Mouse (Mus musculus): ENCODE measurements around the gene Eif3g.

Eif3g gene

GRCm38 (mm10) chr9:20889185-20890141 lies 9.0 kb downstream of the Eif3g start:
- intact Hi-C loops (cut with DNase I) = no loop called here

- intact Hi-C loops (cut with DNase I) = no loop called here
Measured at GRCm38 (mm10) chr9:20888386-20888765, 10.0 kb downstream of the Eif3g start.

DNA sequence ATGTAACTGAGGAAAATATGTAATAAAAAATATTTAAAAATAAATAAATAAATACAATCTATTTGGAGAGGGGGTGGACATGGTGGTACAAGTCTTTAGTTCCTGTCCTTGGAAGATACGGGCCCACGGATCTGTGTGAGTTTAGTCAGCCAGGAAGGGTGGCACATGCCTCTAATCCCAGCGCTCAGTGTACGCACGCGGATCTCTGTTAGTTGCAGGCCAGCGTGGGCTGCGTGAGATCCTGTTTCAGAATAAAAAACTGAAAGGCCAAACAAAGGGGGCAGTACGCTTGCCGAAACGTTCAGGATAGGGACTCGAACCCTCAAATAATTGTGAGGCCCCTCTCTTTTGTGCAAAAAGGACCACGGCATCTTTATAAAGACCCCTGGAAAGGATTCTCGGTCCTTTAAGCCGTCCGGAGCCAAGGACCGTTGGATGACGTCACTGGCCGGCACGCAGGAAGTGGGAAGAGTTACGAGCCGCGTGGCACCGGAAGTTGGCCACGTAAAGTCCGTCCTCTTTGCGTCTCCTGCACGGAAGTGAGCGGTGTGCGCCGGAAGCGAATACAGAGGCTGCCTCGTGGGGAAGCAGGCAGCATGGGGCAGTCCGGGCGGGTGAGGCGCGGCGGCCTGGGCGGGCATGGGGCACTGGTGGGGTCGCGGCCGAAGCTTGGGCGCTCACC lies 10.6 kb downstream of the Eif3g start, which contains the start of gene Ppan:
Ppan (plus strand) TSS at position 472 of the 682 bp plus-strand sequence.
- intact Hi-C loops (cut with DNase I) = no loop called here

DNA sequence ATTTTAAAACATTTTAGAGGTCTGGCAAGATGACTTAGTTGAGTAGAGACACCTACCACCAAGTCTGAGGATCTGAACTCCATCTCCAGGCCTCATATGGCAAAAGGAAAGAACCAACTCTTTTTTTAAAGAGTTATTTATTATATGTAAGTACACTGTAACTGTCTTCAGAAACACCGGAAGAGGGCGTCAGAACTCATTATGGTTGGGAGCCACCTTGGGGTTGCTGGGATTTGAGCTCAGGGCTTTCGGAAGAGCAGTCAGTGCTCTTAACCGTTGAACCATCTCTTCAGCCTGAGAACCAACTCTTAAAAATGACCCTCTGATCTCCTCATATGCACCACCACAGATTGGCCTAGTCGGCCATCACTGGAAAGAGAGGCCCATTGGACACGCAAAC lies 11.2 kb downstream of the Eif3g start:
- intact Hi-C loops (cut with DNase I) = no loop called here

DNA sequence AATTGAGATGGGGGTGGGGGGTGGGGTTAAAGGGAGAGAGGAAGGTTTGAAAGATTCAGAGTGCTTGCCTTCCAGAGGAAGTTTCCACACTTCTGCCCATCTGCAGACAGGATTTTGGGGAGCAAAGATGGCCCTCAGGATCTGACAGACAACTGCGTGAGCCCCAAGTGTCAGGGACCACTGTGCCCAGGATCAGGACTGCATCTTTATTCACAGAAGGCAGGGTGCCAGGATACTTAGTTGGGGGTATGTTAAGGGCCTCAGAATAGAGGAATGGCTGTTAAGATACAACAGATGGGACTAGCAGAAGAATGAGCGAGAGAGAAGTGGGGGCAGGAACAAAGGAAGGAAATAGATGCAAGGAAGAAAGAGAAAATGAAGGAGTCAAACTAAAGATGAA lies 11.9 kb downstream of the Eif3g start:
- intact Hi-C loops (cut with DNase I) = no loop called here

DNA sequence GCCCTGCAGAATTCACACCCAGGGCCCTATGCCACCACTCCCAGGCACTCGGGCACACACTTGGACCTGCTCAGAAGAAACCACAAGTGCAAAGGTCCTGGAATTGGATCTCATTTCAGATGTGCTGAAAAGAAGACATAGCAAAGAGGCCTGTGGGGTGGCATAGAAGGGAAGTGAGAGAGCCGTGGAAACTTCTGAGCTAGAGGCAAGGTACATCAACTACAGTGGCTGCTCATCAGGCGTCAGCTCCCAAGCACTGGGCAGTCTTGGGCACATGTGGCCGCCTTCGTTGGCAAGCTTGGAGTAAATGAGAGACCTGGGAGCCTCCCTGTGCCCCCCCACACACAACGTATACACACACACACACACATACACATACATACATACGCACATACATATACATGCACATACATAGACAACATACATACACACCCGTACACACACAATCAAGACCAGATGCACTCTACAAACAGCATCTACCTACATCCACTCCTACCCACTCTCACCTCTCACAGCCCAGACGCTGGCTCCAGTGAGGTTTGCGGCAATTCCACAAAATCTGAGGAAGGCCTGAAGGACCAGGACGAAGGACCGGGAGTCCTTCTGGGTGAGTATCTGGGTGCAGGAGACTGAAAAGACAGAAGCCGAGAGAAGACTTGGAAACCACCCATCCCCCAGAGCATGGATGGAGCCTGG lies 19.2 kb downstream of the Eif3g start, which contains the start of gene Angptl6:
Angptl6 (minus strand) TSS at position 631 of the 696 bp plus-strand sequence.
- intact Hi-C loops (cut with DNase I) = no loop called here

DNA sequence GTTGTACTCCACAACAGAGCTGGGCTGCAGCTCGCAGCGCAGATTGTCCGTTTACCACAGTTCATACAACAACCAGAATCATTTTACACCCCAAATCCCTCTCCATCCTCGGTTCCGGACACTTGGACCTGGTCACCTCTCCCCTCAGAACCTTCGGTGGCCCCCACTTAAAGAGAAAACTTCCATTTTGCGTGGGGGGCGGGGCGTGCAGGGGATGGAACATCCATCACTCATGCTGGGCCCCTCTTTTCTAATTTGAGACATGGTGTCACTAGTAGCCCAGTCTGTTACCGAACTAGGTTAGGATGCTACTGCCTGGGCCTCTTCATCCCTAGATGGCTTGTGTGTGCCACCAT lies 19.7 kb downstream of the Eif3g start:
- intact Hi-C loops (cut with DNase I) = no loop called here

- intact Hi-C loops (cut with DNase I) = no loop called here
Measured at GRCm38 (mm10) chr9:20878041-20878709, 20.2 kb downstream of the Eif3g start.

DNA sequence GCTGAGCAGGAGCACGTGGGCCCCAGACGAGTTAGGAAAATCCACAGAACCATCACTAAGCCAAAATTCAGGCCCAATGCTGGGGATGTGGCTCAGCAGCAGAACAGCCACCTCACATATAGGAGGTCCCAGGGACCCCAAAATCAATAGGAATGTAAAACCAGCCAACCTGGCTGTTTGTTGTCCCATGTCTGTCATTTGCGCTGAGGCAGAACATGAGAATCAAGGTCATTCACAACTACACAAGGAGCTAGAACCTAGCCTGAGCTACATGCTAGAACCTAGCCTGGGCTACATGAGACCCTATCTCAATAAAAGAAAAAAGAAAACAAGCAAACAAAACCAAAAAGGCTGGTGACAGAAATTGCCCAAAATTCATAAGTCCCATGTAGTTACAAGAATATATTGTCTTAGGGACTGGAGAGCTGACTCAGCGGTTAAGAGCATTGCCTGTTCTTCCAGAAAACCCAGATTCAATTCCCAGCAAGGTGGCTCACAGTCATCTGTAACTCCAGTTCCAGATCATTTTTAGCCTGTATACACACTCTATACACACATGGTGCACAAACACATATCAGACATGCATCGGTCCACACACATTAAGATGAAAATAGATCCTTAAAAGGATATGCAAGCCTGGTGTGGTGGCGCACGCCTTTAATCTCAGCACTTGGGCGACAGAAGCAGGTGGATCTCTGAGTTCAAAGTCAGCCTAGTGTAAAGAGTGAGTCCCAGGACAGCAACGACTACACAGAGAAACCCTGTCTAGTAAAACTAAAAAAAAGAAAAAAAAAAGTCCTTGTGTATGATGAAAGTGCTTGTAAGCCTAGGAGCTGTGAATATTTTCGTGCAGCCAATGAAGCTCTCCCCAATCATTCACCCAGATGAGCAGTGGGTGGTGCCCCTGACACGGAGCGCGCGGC lies 21.0 kb downstream of the Eif3g start:
- intact Hi-C loops (cut with DNase I) = no loop called here

DNA sequence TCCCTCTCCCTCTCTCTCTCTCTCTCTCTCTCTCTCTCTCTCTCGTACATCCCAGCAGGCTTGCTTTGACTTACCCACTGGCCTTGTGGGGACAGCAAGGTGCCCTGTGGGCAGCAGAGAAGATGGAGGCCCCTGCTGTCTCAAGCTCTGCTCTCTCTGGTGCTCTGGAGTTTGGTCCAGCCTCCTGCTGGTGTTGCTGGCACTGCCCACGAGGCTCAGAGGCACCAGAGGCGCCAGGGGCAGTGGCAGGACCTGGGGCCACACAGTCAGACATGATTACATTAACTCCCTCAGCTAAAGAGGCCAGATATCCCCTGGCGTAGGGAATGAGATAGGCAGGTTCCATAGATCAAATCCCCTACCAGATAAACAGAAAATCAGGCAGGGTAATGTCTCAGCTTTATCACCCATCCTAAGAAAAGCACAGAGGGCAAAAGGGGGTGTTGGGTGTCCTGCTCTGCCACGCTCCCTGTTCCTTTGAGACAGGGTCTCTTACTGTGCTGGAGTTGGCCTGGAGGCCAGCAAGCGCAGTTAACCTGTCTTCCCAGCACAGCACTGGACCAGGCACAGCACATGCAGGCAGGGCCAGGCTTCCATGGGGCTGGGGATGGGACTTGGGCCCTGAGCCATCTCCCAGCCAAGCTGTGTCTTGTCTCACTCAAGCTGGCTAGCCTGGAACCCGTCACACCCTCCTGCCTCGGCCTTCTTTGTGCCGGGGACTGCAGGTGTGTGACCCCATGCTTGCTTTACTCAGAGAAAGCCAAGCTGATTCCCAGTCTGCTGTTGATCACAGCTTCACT lies 21.9 kb downstream of the Eif3g start:
- intact Hi-C loops (cut with DNase I) = no loop called here

- intact Hi-C loops (cut with DNase I) = no loop called here
Measured at GRCm38 (mm10) chr9:20875021-20875790, 23.2 kb downstream of the Eif3g start.

DNA sequence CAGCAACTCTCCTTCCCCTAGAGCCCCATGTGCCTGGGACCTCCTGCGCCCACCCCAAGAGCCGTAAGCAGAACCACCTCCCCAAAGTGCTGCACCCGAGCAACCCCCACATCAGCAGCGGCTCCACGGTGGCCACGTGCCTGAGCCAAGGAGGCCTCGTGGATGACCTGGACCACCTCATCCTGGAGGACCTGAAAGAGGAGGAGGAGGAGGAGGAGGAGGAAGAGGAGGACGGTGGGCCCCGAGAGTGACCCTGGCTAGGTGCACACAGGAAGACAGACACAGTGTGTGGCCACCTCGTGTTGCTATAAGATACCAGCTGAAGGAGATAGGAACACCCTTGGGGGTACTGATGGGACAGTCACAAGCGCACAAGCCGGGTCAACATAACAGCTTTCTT lies 24.9 kb downstream of the Eif3g start:
- intact Hi-C loops (cut with DNase I) = no loop called here

- intact Hi-C loops (cut with DNase I) = no loop called here
Measured at GRCm38 (mm10) chr9:20872991-20873390, 25.4 kb downstream of the Eif3g start.

GRCm38 (mm10) chr9:20870211-20871173 lies 27.9 kb downstream of the Eif3g start:
- intact Hi-C loops (cut with DNase I) = no loop called here

GRCm38 (mm10) chr9:20869246-20869645 lies 29.2 kb downstream of the Eif3g start:
- intact Hi-C loops (cut with DNase I) = no loop called here

GRCm38 (mm10) chr9:20868448-20869001 lies 29.9 kb downstream of the Eif3g start, which contains the start of gene A230050P20Rik:
TSS of gene A230050P20Rik (plus strand) at chr9:20868642.
- intact Hi-C loops (cut with DNase I) = no loop called here

DNA sequence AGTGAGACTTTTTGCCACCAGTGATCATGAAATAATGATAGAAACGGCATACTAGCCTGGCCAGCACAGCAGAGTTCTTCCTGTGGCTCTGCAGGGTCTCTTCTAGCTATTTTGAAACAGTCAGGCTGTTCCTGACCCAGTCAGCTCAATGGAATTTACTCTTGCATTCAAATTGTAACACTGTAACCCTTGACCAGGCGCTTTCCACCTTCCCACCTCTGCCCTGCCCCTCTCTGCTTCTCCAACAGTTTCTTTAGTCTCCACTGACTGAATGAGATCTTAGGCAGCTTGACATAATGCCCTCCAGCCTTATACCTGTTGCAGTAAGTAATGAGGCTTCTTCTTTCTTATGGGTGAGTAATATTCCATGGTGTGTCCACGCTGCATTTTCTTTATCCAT lies 31.5 kb downstream of the Eif3g start:
- intact Hi-C loops (cut with DNase I) = no loop called here
